Mouse (Mus musculus): ENCODE measurements at regions not wholly inside any gene's neighbourhood (a gene's known extent, or its start where the extent isn't known, plus 50 kb on each side); places are given as distances from the start of the nearest gene placed in this dataset.

DNA sequence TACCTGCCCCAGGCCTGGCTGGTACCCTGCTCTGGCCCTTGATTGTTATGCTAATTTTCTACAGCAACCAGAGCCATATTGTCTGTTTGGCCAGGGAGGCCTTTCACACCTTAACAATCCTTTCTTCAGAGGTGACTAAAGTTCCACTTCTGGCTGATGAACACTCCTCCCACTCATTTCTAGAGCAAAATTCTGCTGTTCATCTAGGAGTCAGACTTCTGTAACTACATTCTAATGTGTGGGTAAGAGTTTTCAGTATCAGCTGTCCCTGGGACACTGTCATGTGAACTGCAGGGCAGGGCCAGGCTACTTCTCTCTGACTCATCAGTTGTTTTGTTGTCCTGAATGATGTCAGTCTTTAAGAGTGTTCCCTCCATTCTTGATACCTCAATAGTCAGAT is 112.2 kb upstream of the Kif2a start:
- Histone ChIP-seq H3K27me3 (ENCODE audit: low read depth, poor library complexity, severe bottlenecking) (no peaks in the 10 kb centered on the region), H3K36me3 (no peaks in the 10 kb centered on the region), H3K4me3 (no peak overlapping the region), H3K27ac (replicated peaks) (no peak overlapping the region), H3K9me3 (replicated peaks) (no peaks in the 10 kb centered on the region), H3K4me1 (no peaks in the 10 kb centered on the region)
- no peak for DNase-seq (ENCODE audit: low spot score)

DNA sequence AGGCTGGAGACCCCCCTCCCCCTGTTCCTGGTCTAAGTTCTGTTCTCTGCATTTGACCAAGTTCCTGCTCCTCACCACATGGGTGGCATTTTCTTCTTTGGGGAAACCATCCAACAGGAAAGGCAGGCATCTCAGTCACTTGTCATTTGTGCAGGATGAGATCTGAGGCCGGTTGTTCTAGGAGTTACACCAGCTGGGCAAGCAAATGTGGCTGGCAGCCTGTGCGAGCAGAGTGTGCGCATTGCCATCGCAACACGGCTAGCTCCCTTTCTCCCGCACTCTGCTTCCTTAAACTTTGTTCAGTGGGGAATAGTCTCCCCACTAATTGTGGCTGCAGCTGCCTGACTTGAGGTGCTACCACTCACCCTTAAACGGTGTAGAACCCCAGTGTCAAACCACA is 104.7 kb upstream of the Kif2a start:
- Histone ChIP-seq H3K4me1 (no peaks in the 10 kb centered on the region), H3K36me3 (no peaks in the 10 kb centered on the region), H3K4me3 (no peak overlapping the region), H3K27ac (replicated peaks) (no peak overlapping the region), H3K27me3 (ENCODE audit: low read depth, poor library complexity, severe bottlenecking) (no peaks in the 10 kb centered on the region), H3K9me3 (replicated peaks) (no peaks in the 10 kb centered on the region)
- 96% methylated on average over 7 of the region's 7 CpGs for WGBS
- DNase-seq (ENCODE audit: low spot score): no peak

DNA sequence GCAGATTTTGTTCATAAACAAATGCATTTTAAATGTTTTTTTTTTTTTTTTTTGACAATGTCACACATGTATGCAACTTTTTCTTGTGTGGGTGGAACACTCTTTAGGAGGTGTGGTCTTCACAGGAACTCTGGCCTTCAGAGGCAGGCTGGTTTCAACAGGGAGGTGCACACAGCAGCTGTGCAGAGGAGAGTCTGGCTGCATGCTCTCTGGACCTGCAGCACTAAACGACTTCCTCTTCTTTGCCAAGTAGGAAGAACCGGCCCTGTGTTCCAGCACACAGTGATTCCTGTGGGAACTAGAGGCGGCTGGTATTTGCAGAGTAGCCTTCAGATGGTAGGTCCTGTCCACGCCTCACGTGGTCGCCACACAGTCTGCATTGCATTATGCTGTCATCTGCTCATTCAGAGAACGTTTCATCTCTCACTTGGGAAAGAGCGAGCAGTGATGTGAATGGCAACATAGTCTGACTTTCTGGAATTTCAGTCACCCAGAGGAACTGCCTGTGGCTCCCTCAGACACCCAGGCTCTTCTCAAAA is 102.3 kb upstream of the Kif2a start:
- Histone ChIP-seq H3K27ac (replicated peaks) (no peak overlapping the region), H3K9me3 (replicated peaks) (no peaks in the 10 kb centered on the region), H3K36me3 (no peaks in the 10 kb centered on the region), H3K4me1 (no peaks in the 10 kb centered on the region), H3K27me3 (ENCODE audit: low read depth, poor library complexity, severe bottlenecking) (no peaks in the 10 kb centered on the region), H3K4me3 (no peak overlapping the region)
- no peak for DNase-seq (ENCODE audit: low spot score)
- 89% methylated on average over 8 of the region's 8 CpGs for WGBS

DNA sequence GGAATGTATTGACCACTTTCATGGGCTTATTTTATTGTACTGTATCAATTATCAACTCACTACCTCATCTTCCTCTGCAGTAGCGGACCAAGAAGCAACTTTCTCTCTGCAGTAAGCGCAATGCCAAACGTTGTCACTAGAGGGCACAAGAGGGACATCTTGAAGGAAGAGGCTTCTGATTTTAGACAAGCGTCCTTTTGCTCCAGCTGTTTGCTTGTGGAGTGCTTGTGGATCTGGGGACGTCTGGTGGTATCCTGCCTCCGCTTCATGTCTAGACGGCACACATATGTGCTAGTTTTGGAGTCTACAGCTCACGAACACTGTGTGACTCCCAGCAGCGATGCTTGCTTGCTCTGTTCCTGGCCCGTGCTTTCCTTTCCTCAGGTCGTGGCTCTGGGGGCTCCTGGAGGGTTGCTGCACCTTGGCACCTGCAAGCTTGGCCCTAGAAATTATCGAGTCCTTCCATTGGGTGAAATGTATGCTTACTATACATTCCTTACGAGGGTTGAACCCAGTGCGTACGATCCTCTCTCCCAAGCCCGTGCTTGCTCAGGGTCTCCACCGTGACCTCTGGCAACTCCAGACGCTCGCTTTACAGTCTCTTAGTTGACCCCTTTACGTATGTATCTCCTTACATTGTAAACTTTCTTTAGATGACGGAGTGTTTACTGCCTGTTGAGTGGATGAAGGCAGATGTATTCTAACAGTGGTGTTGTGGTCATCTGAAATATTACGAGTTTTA is 92.2 kb upstream of the Kif2a start:
- Histone ChIP-seq H3K27ac (replicated peaks) (no peak overlapping the region), H3K9me3 (replicated peaks) (no peaks in the 10 kb centered on the region), H3K36me3 (no peaks in the 10 kb centered on the region), H3K27me3 (ENCODE audit: low read depth, poor library complexity, severe bottlenecking) (no peaks in the 10 kb centered on the region), H3K4me3 (no peak overlapping the region), H3K4me1 (no peaks in the 10 kb centered on the region)
- DNase-seq (ENCODE audit: low spot score): peak; percentile 83
- WGBS: 67% methylated on average over 22 of the region's 22 CpGs

DNA sequence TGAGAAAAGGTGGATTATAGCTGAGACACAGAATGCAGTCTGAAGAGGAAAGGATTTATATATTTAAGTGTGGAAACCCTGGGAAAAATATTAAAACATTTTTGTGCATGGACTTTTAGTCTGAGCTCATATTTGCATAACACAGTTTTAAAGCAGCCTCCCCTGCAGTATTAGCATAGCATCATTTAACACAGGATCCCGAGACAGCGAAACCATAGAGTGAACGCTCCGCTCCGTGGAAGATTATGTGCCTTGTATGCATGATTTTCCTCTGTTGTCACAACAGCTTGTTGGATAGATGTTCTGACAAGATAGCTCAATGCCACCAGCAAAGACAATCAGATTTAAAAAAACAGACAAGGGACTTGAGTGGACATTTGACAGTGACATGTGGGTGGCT is 86.1 kb upstream of the Kif2a start:
- H3K4me3 ChIP-seq: no peak overlapping the region
- DNase-seq (ENCODE audit: low spot score): no peak
- no peak overlapping the region for H3K27ac ChIP-seq (replicated peaks)
- WGBS: 95% methylated on average over 5 of the region's 5 CpGs
- no peaks in the 10 kb centered on the region for H3K36me3 ChIP-seq
- no peaks in the 10 kb centered on the region for H3K9me3 ChIP-seq (replicated peaks)
- H3K4me1 ChIP-seq: no peaks in the 10 kb centered on the region
- no peaks in the 10 kb centered on the region for H3K27me3 ChIP-seq (ENCODE audit: low read depth, poor library complexity, severe bottlenecking)

DNA sequence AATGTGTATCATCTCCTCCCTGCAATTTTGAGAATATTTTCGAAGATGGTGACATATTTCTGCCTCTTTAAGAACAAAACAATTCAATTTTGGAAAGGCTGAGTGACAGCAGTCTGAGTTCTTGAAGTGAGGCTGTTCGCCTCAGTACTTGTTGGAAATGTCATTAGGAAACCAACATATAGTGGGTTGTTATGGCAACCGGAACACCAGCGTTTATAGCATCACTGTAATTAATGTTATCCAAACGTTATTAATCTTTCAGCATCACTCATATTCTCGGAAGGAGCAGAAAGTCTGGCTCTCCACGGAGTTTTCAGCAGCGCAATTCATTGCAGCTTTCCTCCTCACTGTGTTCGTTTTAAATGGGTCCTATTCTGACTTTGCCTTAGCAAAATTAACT is 85.6 kb upstream of the Kif2a start:
- no peaks in the 10 kb centered on the region for H3K27me3 ChIP-seq (ENCODE audit: low read depth, poor library complexity, severe bottlenecking)
- 79% methylated on average over 9 of the region's 9 CpGs for WGBS
- H3K36me3 ChIP-seq: no peaks in the 10 kb centered on the region
- no peak overlapping the region for H3K27ac ChIP-seq (replicated peaks)
- DNase-seq (ENCODE audit: low spot score): no peak
- H3K4me3 ChIP-seq: no peak overlapping the region
- no peaks in the 10 kb centered on the region for H3K9me3 ChIP-seq (replicated peaks)
- no peaks in the 10 kb centered on the region for H3K4me1 ChIP-seq

DNA sequence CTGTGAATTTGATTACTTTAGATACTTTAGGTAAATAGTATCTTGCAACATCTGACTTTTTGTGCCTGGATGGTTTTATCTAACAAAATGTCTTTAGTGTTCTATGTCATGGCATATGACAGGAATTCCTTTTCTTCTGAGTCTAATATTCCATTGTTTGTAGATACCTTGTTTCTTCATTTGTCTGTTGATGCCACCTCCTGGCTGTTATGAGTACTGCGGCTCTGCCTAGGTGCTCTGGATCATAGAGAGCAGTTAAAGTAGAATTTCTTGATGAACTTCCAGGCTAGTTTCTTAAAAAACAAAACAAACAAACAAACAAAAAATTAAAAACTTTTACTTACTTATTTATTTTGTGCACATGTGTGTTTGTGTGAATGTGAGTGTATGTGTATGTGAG is 83.6 kb upstream of the Kif2a start:
- Histone ChIP-seq H3K27me3 (ENCODE audit: low read depth, poor library complexity, severe bottlenecking) (no peaks in the 10 kb centered on the region), H3K9me3 (replicated peaks) (no peaks in the 10 kb centered on the region), H3K4me3 (no peak overlapping the region), H3K36me3 (no peaks in the 10 kb centered on the region), H3K4me1 (0 out of 2 replicates have a peak, but pooled peaks cover 3% of the 10 kb centered on the region), H3K27ac (replicated peaks) (no peak overlapping the region)
- 59% methylated on average over 1 of the region's 1 CpGs for WGBS
- no peak for DNase-seq (ENCODE audit: low spot score)

DNA sequence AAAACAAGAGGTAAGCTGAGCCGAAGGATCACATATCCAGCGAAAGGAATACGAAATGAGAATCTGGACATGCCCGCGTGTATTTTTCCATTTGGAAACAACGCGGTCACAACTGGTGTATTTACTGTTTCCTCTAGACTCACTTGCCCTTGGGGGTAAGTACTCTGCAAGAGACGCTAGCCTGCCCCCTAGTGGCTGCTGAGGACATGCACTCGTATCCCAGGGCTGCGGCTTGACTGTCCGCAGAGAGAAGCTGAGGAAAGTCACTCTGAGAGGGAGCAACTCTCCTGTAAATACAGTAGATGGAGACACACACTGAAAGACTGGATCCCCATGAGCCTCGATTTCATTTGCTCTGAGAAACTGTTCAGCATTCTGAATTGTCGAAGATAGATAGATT is 79.7 kb upstream of the Kif2a start:
- no peak overlapping the region for H3K4me3 ChIP-seq
- peak; percentile 77 for DNase-seq (ENCODE audit: low spot score)
- H3K4me1 ChIP-seq: 0 out of 2 replicates have a peak, but pooled peaks cover 3% of the 10 kb centered on the region
- H3K9me3 ChIP-seq (replicated peaks): no peaks in the 10 kb centered on the region
- WGBS: 32% methylated on average over 13 of the region's 13 CpGs
- no peaks in the 10 kb centered on the region for H3K27me3 ChIP-seq (ENCODE audit: low read depth, poor library complexity, severe bottlenecking)
- no peaks in the 10 kb centered on the region for H3K36me3 ChIP-seq
- no peak overlapping the region for H3K27ac ChIP-seq (replicated peaks)

DNA sequence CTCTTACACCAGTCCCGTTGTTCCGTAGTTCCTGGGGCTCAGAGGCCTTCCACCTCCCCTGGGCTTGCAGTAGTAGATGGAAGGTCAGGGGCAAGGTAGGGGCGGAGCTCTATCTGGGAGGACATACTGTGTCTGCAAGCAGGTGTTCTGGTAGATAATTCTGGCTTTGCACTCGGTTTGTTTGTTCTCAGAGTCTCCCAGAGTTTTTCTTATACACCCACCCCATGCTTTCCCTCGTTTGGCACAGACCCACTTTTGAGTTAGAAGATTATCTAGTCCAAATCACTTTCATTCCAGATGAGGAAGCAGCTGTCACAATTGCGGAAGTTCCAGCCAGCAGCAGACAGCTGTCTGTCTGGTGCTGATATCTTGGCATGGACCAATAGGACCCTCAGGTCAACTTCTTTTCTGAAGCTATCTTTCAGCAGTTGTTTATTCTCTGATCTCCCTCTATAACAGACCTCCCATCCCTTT is 79.0 kb upstream of the Kif2a start:
- H3K27me3 ChIP-seq (ENCODE audit: low read depth, poor library complexity, severe bottlenecking): no peaks in the 10 kb centered on the region
- WGBS: 76% methylated on average over 6 of the region's 6 CpGs
- H3K4me1 ChIP-seq: 0 out of 2 replicates have a peak, but pooled peaks cover 3% of the 10 kb centered on the region
- H3K4me3 ChIP-seq: no peak overlapping the region
- no peak overlapping the region for H3K27ac ChIP-seq (replicated peaks)
- no peaks in the 10 kb centered on the region for H3K9me3 ChIP-seq (replicated peaks)
- no peaks in the 10 kb centered on the region for H3K36me3 ChIP-seq
- DNase-seq (ENCODE audit: low spot score): no peak

DNA sequence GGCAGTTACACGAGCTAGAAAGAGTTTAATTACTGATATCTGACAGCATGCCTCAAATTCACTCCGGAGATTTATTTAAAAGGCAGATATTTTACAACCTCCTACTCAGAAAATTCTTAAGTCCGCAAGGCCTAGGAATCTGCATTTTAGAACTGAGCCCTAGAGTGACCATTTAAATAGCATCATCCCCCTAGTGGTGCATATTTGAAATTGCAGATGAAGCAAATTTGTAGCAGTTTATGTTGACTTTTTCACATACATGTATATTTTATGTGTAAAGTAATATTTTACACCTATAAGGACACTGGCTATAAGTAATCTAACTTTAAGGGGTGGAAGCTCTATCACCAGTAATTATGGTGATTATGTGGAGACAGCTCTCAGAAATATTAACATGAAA is 78.2 kb upstream of the Kif2a start:
- no peak for DNase-seq (ENCODE audit: low spot score)
- Histone ChIP-seq H3K36me3 (no peaks in the 10 kb centered on the region), H3K27ac (replicated peaks) (no peak overlapping the region), H3K9me3 (replicated peaks) (no peaks in the 10 kb centered on the region), H3K4me1 (0 out of 2 replicates have a peak, but pooled peaks cover 5% of the 10 kb centered on the region), H3K27me3 (ENCODE audit: low read depth, poor library complexity, severe bottlenecking) (no peaks in the 10 kb centered on the region), H3K4me3 (no peak overlapping the region)
- 77% methylated on average over 3 of the region's 3 CpGs for WGBS

DNA sequence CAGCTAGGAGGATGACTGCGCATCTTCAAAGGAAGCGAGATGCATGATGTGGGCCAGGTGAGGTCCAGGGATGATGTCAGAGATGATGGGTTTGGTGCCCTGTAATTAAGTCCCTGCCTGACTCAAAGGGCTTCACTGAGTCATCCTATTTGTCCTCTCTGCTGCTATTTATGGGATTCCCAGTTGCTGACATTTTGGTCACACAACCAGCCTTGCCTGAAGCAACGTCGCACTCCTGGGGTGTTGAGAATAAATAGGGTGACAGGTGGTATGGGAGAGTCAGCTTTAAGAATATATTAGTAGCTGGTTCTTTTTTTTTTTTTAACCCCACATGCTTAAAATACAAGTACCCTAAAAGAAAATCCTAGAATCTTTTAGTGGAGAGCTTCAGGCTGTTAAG is 75.1 kb upstream of the Kif2a start:
- H3K9me3 ChIP-seq (replicated peaks): no peaks in the 10 kb centered on the region
- WGBS: 96% methylated on average over 4 of the region's 4 CpGs
- no peak overlapping the region for H3K4me3 ChIP-seq
- H3K27me3 ChIP-seq (ENCODE audit: low read depth, poor library complexity, severe bottlenecking): no peaks in the 10 kb centered on the region
- no peak overlapping the region for H3K27ac ChIP-seq (replicated peaks)
- DNase-seq (ENCODE audit: low spot score): no peak
- no peaks in the 10 kb centered on the region for H3K36me3 ChIP-seq
- H3K4me1 ChIP-seq: 0 out of 2 replicates have a peak, but pooled peaks cover 5% of the 10 kb centered on the region

DNA sequence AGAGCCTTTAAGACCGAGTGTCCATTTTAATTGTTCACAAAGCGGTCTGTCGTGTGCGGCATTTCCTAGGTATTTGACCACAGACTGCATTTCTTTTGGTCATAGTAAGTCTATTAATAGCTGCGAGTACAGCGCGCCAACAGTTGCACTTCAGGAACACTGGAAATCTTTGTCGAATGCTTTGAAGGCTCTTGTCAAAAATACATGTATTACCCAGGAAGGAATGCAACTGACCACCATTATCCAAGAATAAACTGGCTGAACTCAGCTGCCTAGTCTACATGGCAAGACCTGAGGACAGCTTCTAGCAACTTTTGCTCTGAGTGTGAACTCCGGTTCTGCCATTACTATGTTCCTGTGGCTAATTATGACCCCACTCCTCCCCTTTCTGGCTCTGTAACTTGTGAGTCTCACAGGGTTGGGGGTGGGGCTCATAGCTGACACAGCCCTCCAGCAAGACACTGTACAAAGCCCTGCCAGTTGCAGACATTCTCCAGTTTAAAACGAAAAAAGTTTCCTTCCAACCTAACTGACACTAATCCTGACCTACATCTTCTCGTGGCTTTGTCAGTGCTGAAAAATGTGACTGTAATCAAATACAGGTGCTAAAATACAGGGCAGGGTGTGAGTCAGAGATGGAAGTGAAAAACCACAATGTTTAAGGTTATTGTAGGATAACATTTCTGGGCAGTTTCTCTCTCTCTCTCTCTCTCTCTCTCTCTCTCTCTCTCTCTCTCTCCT is 73.2 kb upstream of the Kif2a start:
- H3K27ac ChIP-seq (replicated peaks): no peak overlapping the region
- 87% methylated on average over 11 of the region's 11 CpGs for WGBS
- DNase-seq (ENCODE audit: low spot score): no peak

DNA sequence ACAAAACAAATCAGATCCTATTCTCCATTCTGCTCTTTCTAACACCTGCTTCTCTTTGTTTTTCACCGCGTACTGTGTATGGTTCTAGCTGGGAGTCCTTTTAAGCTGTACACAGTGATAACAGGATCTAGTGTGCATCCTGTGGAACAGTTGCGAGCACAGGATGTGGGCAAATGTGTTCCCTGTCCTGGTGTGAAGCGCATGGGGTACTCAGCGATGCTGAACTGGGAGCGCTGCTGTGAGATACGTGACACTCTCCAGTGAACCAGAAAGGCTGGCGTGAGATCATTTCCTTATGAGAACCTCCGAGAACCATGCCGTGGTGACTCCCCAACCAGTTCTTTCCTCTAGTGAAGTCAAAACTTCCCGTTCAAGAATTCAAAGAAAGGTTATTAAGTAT is 72.6 kb upstream of the Kif2a start:
- DNase-seq (ENCODE audit: low spot score): no peak
- Histone ChIP-seq H3K4me3 (no peak overlapping the region), H3K9me3 (replicated peaks) (no peaks in the 10 kb centered on the region), H3K27ac (replicated peaks) (no peak overlapping the region), H3K27me3 (ENCODE audit: low read depth, poor library complexity, severe bottlenecking) (no peaks in the 10 kb centered on the region), H3K4me1 (0 out of 2 replicates have a peak, but pooled peaks cover 2% of the 10 kb centered on the region), H3K36me3 (no peaks in the 10 kb centered on the region)
- 86% methylated on average over 11 of the region's 11 CpGs for WGBS

More for the DNA sequence above, 73.2 kb upstream of the Kif2a start:
- no peaks in the 10 kb centered on the region for H3K36me3 ChIP-seq
- H3K9me3 ChIP-seq (replicated peaks): no peaks in the 10 kb centered on the region
- H3K4me1 ChIP-seq: 0 out of 2 replicates have a peak, but pooled peaks cover 2% of the 10 kb centered on the region
- no peaks in the 10 kb centered on the region for H3K27me3 ChIP-seq (ENCODE audit: low read depth, poor library complexity, severe bottlenecking)
- no peak overlapping the region for H3K4me3 ChIP-seq
